Mouse (Mus musculus) common myeloid progenitor, adult 5-6 weeks (primary cell): ENCODE data around the gene Wdfy4. TPM values are rescaled to one million over a fixed set of nuclear protein-coding genes. Genes with fewer than 3 reads are reported as not detected.

ENCODE experiments used
- ATAC-seq: replicated peaks from 2 replicates; pipeline ENCODE4 v1.8.0; 2016; ENCODE audit warnings: low read depth, mild to moderate bottlenecking, moderate TSS enrichment, inconsistent platforms; ENCODE audit not compliant: poor library complexity, severe bottlenecking
- total RNA-seq: library from RNA; stranded (forward); fragments of 200-1000, 187-1606 nt; gene quantifications from 2 replicates; pipeline ENCODE4 v1.2.3, GENCODE M21; 2017

Gene Wdfy4
- total RNA-seq, 1 experiment from 2014 or later, result 95.8 TPM

DNA sequence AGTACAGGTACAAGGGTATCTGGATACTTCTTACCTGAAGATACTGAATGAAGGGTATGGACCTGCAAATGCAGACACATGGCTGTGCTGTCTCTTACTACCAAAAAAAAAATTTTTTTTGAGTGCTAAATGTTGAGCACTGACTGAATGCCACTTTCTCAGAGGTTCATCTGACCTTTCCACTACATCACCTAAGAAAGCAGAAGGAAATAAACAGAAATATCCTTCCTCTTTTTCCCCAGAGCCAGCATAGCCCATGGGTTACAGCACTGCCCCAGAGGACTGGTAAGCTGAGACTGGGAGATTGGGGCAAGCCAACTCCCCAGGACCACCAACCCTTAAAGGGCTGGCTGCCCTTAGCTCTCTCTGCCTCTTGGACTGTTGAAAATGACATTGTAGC lies 8.5 kb upstream of the Wdfy4 start:
- peak; percentile 85 for ATAC-seq

DNA sequence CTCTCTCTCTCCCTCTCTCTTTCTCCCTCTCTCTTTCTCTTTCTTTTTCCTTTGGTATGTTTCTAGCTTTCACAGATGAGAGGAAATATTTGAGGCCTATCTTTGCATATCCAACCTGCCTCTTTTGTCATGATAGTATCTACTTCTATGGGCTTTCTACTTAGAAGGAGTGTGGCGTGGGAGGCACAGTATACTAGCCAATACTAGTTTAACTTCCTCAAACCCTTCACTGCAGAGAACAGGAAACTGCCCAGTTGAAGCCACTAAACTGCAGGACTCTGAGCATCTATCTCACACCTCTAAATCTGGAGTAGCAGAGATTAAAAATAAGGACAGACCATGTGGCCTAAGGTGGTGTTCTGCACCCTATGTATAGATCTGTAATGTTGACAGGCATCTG lies 5.3 kb upstream of the Wdfy4 start:
- peak; percentile 31; the same call in 1 of the 2 replicates for ATAC-seq

DNA sequence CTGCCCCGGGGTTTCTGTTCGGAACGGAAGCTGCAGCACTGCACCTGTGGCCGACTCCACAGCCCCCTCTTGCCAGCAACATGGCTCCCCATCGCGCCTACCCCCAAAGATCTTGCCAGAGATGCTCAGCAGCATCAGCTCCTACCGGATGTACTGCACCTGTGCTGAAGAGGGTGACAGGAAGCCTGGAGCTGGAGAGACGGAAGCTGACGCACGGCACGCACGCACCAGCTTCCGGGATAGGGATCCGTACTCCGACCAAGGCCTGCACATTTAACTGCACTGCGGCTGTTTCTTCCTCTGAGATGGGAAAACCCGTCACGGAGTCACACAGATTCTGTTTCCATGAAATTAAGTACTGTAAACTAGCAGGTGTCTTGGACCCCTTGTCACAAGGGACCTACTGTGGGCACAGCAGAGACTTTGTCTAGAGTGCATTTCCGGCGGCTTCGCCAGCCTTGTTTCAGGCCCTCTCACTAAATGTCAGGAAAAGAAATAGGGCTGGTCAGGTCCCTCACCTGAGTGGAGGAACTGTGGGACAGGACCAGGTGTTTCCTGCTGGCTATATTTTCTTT lies 4.6 kb upstream of the Wdfy4 start:
- ATAC-seq, result no peak

DNA sequence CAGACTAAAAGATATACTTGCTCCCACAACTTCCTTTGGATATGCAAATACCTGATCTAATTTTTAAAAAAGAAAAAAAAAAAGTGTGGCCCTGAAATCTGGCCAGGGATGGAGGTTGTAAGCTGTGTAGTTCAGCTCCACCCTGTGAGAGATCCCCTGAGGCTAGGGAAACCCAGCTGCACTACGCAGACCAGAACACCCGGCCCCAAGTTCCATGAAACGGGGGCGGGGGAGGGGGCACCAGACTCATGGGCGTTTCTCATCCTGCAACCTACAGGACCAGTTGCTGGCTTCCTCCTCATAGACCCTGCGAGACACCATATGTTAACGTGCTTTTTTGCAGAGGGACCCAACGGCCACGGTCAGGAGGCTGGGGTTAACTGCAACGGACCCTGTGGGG lies 3.9 kb upstream of the Wdfy4 start:
- ATAC-seq, result no peak

DNA sequence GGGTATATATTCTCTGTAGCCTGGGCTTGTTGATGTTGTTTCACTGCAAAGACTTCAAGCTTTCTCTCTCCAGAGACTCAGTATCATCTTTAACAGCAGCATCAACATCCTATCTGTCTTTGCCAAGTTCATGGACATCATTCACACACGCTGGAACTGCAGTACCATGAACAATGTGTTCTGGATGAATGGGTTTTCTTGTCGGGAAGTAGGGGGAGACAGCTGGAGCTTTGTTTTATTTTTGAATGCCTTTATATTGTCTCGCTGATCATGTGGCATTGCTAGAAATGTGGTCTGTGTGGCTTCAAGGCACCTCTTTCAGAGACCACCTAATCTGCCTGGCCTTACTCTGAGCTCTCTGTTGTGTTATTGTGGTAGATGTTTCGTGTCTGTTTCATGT lies 1.9 kb upstream of the Wdfy4 start:
- no peak for ATAC-seq

DNA sequence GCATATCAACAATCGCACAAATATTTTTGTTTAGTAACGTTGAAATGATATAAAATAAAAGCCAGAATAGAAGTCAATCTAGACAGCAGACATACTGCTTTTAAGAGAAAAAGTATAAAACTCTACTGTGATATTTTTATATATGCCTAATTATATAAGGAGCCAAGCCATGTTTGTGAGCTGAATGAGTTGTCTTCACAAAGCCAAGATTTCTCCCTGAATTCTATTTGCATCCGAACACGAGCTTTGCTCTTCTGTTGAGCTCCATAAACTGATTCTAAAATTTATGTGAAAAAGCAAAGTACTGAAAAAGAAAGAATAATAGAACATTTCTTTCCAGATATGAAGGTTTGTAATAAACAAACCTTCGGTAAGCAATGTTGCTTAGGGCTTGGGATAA lies 5.2 kb downstream of the Wdfy4 start:
- no peak for ATAC-seq

DNA sequence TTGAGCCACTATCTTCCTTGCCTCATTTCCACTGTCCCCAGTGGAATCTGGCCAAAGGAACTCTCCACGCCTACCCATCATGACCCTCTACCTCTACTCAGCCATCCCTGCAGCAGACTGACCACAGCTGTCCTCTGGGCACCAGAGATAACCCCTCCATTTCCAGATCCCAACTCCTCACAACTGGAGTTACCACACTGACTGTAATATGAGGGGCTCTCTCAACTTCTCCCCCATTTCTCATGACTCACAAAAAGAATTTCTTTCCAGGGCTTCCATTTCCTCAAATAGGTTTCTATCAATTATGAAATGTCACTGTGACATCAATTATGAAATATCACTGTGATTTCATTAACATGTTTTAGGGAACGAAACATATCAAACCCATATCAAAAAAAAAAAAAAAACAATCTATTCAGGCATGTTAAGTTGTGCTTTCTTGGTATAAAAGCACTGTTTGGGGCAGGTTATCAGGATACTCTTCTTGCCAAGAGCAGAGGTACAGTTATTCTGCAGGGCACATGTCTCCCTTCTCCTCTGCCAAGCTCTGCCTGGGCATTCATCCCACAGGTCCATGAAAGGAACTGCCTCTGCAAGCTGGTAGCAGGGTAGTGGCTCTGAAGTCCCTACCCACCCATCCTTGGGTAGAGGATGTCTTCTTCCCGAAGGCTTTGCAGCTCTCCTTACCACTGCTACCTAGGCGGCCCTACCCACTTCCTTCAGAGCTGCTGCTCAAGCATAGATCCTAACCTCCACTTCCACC lies 10.1 kb downstream of the Wdfy4 start:
- 0 out of 2 replicates have a peak, but pooled peaks have one; percentile 28 for ATAC-seq

DNA sequence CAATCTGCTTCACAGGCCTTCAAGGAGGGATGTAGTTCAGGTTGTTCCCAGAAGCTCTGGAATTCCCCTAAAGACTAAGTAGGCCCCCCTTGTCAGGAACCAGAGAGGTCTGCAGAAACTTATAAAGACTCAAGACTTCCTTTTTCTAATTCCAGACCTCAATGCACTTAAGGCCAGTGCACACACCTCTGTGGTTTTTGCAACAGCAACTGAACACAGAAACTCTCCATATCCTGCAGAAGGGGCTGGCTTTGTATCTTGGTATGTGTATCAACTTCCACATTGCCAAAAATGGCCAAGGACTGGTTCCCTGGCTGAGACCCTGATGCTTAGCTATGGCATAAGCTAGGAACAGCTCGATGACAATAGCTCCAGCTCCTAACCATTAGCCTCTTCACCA lies 13.4 kb downstream of the Wdfy4 start:
- ATAC-seq, result peak; percentile 36; the same call in 1 of the 2 replicates

DNA sequence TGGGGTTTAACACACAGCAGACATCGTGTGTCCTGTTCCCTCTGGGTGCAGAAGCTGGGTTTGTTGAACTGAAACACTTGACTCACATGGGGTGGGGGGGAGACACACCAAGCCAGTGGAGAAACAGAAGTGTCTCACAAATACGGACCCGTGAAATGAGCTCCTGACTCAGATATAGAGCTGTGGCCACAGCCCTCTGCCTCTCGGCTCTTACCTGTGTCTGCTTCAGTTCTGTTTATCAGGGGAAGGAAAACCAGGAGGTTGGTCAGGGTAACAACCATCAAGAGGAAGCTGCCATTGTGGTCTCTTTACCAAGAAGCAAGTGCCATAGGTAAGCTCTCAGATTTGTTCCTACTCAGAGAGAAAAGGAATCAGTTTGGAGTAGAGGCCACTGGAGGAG lies 16.6 kb downstream of the Wdfy4 start:
- peak; percentile 34; the same call in 1 of the 2 replicates for ATAC-seq

DNA sequence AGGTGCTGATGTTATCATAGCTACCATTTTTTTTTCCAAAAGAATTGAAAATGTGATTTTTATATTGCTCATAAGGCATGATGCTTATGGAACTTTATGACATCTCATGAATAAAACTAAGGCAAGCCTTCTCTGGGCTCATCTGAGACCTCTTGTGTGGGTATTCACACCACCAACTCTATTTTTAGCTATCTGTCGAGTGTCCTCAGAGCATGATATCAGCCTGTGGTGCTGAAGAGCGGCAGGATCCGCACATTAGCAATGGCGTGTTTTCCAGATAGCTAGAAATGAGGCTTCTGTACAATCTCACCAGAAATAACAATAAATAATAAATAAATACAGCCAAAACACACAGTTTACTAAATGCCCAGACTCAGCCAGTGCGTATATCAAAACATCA lies 23.1 kb downstream of the Wdfy4 start:
- no peak for ATAC-seq

DNA sequence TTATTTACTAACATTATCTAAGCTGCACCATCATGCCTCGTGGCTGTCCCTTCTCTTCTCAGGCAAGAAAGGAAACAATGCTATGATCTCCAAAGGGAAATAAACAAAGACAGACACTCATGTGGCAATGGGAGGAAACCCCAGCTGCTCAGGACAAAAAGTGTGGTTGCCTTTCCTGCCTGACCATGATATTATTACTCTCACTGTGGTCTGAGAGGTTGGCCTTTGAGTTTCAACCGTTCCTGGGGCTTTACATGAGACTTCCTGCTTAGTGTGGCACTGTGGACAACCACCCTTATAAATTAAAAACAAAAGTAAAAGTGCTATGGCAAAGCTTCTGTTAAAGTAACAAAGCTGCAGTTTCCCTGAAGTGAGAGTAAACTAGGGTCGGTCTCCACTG lies 27.0 kb downstream of the Wdfy4 start:
- peak; percentile 89 for ATAC-seq

DNA sequence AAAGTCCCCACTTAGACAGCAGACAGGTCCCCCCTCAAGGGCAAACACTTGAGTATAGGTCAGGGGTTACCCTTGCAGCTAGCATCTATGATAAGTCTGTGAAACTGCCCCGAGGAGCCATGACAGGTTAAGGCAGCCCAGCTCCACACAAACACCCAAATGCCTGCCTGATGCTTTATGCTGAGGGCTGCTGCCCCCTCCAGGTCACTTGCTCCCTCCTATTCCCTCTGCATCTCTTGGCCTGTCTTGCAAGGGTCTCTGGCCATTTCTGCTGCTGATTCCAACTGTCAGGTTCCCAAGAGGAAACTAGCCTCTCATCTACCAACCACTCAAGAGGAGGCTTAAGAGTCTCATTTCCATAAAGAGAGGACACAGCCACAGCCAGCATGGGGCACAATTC lies 32.4 kb downstream of the Wdfy4 start:
- ATAC-seq, result no peak

DNA sequence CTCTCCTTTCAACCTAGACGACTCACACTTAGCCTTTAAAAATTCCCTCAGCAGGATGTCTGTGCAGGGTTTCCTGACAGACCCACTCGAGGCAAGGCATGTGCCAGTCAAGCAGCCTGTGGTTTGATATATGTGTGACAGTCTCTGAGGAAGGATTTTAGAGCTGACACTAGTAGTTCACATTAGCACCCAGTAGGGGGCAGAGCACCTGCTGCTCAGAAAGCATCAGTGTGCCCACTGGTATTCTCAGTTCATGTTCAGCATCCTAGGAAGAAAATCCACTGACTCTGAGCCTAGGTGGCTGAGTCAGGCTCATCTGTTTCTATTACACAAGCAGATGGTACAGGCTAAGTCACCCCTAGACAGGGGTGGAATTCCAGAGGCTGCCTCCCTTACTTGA lies 39.0 kb downstream of the Wdfy4 start:
- ATAC-seq, result peak; percentile 74

DNA sequence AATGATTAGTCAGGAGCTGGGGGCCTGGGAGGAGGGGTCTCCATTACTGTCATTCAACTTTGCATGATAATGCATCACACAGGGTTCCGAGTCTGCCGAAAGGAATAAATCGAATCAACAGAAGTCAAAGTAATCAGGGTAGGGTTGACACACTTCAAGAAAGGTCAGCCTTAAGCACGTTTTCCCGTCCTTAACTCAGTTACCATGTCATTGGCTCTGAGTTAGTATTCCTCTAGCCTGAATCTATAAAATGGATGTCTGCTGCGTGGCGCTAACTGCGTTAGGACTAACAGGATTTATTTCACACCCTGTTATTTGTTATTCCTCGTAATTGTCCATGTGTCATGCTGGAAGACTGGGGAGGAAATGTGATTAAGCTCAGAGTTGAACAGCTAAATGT lies 48.5 kb downstream of the Wdfy4 start:
- no peak for ATAC-seq

DNA sequence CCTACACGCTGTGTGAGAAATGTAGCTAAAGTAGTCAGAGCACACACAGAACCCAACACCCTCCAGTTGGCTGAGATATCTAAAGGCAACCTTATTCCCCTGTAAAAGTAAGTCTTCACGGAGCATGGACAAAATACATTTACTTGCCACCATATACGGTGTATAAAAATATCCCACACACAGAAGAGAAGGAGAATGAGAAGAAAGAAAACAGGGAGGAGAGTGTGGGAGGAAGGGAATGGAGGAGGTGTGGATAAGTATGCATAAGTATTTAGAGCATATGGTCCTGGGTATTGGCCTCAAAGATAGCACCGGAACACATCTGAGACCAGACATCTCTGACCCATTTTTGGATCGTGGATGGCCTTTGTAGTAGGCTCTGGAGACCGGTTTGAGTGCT lies 50.1 kb downstream of the Wdfy4 start:
- no peak for ATAC-seq

DNA sequence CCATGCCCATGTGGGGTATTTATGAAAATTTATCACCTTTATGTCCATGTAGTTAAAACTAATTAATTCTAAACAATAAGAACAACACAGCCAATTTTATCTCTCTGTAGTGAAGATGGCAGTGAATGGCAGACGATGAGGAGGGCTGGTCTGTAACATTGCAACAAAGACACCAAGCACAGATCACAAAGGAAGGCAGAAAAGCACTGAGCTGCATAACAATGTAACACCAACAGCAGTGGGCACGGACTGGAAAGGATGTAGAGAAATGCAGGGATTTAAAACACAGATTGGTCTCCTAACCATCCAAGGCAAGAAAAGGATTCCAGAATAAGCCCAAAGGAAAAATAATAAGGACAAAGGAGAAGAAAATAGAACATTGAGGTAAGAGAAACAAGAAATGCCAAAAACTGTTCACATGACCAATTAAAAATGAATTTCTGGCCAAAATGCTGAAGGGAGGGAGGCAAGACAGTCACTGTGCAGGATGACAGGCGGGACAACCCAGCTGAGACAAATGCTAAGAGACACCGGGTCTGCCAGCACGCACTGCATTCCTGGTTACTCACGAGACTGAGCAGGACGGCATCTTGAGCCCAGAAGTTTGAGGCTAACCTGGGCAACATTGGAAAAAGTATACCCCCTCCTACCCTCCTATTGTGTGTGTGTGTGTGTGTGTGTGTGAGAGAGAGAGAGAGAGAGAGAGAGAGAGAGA lies 54.1 kb downstream of the Wdfy4 start:
- ATAC-seq, result no peak

DNA sequence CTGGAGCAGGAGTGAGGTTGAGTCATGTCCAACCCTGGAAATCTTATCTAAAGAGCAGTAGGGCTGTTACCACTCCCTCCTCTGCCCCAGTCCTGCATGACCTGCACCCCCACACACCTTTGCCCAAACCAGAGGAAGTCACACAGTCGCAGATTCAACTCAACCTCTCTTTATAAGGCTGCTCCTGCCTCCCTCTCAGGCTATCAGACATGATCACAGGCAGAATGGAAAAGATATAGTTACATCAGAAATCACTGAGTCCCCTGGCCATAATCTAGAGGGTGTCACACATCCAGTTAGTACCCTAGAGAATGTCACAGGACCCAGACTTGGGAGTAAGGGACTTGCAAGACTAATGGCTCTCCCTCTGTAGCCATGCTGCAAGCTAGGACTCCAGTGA lies 68.7 kb downstream of the Wdfy4 start:
- ATAC-seq, result no peak

DNA sequence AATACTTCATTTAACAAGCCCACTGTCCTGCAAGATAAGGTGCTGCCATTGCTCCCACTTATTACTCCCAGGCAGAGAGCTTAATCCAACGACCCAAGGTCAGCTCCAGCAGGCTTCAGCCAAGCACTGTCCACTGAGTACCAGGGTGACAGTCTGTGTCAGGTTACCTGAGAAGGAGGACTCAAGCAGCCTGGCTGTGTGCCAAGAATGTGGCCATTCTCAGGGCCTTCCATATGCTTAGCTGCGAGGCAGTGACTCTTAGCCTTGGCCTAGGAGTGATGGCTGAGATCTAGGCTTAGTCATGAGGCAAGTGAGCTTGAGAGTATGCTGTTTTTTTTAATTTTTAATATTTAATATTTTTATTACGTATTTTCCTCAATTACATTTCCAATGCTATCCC lies 80.5 kb downstream of the Wdfy4 start:
- ATAC-seq, result no peak

DNA sequence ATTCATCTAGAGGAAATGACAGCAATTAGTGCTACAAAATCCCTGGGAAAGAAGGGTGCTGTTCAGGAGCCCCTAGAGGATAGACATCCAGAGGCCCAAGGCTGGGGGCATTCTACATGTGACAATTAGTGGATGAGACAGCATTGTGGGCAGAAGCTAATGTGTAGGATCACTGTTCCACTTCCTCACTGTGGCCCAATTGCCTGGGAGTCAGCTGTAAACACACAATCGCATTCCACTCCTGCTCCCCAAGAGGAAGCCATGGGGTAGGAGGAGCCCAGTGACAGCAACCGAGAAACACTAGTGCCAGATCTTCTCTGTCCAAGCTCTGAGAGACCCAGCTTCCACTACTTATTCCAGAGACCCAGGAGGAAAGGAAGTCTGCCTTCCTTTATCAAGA lies 83.7 kb downstream of the Wdfy4 start:
- ATAC-seq, result peak; percentile 27; the same call in 1 of the 2 replicates

DNA sequence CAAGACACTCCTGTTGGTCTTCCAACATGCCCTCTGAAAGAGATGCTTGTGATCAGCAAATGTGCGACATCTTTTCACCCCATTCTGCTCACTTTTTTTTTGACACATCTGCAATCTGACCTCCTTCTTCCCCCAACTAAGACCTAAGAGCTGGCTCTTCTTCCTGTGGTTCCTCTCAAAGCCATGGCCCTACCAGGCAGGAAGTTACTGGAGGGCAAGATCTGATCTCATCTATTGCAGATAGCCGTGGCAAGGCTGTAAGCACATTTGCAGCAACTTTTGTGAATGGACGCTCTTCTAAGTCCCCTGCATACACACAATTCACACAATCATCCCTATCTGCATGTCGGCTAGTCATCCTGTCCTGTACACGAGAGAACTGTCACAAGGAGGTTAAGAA lies 85.4 kb downstream of the Wdfy4 start:
- ATAC-seq, result 0 out of 2 replicates have a peak, but pooled peaks have one; percentile 22

DNA sequence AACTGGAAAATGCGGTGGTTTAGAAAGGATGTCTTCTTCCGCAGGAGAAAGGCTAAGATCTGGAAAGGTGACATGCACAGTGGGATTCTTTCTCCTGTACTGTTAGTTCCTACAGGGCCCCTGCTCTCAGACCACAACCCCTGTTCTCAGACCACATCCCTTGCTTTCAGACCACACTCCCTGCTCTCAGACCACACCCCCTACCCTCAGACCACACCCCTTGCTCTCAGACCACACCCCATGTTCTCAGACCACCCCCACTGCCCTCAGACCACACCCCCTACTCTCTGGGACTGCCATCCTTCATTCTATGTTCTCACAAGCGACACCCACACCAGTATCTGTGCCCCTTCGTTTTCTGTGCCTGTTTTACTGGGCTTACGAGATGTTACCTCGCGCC lies 86.2 kb downstream of the Wdfy4 start:
- peak; percentile 95 for ATAC-seq
